Mouse (Mus musculus) mesoderm, embryonic 11.5 days (tissue): ENCODE data around the gene Pcsk6.

Source experiments
- DNase-seq: peaks from one replicate; pipeline ENCODE4 v3.0.0-alpha.2; 2012; ENCODE audit warnings: low read depth, low spot score

Pcsk6 gene

DNA sequence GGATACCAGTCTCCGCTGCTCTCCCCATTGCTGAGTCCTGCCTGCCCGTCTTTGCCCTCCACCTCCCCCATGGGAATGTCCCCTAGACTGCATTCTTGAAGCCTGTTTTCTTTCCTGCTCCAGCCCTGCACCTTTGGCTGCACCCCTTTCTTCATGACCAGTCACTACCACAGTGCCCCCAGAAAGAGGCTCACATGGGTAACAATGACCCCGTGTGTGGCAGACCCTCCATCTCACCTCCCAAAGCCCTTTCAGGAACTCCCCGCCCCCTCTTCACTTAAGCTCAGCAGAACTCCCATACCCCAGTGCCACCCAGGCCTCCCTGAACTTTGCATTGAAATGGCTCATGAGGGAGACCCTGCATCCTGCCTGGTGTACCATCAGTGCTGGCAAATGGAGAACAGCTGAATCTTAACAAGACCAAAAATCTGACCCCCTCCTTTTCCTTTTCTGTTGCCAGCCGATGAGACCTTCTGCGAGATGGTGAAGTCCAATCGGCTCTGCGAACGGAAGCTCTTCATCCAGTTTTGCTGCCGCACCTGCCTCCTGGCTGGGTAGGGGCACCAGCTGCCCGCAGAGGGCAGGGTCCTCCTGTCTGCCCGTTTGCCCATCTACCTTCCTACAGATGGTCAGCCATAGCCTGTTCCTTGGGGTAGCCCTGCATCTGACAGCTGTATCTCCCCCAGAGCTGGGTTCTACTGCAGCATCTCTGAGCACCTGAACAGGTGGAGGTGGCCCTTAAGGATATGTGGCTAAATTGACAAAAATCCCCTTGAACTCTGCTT, 187.1 kb downstream of the Pcsk6 start:
- no peak for DNase-seq

DNA sequence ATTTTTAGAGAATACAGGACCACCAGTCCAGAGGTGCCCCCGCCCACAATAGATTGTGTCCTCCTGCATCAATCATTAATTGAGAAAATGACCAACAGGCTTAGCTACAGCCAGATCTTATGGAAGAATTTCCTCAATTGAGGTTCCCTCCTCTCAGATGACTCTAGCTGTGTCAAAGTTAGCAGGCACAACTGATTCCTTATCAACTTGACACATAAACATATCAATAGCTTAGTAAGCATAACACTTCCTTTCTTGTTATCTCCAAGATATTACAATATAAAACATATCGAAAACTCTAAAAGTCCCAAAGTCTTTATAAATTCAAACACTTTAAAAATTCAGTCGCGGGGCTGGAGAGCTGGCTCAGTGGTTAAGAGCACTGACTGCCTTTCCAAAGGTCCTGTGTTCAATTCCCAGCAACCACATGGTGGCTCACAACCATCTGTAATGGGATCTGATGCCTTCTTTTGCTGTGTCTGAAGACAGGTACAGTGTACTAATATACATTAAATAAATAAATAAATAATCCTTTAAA, 192.5 kb downstream of the Pcsk6 start:
- DNase-seq, result no peak

DNA sequence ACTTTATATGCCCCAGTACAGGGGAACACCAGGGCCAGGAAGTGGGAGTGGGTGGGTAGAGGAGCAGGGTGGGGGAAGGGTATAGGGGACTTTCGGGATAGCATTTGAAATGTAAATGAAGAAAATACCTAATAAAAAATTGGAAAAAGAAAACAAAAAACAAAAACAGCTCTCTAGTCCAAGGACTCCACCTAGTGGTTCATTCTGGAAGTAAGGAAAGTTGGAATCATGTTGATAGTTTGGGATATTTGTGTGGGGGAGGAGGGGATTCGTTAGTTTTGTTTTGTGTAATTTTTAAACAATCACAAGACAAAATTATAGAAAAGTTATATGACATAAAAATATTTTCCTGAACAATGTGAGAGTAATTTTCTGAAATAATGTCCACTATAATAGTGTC, 193.8 kb downstream of the Pcsk6 start:
- DNase-seq, result peak; percentile 50

DNA sequence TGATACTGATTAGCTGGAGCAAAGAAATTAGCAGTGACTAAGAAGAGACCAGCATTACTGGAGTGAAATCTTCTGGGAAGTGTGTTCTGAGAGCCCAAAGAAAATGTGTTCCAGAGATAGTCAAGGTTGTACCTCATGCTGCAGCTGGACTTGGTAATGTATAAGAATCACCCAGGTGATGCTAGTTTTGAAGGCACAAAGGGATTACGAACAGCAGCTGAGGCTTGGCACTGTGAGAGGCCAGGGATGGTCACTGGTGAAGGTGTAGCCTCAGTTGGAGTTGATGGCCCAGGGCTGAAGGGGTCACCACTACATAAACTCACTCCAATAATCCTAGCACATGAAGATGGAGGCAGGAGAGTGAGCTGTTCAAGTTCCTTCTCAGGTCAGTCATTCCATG, 197.2 kb downstream of the Pcsk6 start, which contains the start of gene Snrpa1:
Gene Snrpa1, plus strand, starts transcription at position 301 of the 400 bp plus-strand sequence.
- DNase-seq, result no peak

DNA sequence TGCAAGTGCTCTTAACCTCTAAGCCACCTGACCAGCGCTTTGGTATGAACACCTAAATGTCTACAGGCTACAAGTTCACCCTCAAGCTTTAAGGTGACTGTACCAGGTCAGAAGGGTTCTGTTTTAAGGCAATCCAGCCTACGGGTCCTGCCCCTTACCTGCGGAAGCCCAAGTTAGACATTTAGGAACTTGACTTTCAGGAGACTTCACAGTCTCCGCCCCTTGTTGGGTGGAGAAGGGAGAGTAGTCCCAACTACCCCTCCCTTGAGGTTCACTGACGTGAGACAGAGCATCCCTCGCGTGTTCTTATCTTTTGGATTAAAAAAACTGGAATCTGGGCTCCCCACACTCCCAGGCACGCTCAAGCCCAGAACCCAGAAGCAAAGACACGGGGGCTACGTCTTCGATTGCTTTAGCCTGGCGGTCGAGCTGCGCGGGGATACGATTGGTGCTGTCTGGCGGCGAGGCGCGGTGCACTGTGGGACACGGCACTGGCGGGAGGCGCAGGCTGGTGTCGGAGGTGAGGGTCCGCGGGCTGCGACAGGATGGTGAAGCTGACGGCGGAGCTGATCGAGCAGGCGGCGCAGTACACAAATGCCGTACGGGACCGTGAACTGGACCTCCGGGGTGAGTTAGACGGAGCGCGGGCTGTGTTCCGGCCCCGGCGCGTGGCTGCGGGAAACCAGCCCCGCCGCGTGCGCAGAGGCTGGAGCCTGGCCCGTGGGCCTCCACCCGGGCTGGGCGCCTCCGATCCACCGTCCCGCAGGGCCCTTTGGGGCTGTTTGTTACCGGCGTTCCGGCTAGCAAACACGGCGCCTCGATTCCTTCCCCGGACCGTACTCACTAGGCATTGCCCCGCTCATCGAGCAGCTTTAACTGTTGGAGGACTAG, 198.8 kb downstream of the Pcsk6 start:
- peak; percentile 89 for DNase-seq

DNA sequence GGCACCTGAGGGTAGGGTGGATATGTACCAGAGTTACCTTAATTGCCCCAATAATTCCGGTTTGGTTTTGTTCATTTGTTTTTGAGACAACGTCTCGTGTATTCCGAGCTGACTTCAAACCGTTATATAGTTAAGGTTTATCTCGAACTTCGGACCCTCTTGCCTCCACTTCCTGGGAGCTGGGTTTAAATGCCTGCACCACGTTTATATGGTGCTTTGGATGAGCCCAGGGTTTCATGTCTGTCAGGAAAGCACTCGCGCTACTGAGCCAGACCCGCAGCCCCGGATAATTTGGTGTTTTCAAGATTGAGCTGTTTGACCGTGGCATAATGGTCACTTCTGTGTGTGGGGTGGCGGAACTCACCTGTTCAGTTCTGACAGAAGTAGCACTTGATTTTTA, 199.5 kb downstream of the Pcsk6 start:
- no peak for DNase-seq

DNA sequence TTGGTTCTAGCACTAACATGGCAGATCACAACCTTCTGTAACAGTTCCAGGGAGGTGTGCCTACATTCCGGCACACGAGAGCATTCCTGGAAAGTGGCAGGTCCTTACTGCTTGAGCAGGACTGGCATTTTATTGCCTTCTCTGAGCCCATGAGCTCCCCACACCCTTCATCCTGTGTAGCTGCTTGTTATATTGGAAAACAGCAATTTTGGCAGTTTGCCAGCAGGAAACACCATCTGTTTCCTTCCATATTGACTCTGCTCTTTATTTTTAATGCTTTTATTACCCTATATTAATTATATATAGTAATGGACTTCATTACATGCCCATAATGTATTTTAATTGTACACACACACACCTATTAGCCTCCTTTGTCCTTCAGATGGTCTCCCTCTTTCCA, 214.9 kb downstream of the Pcsk6 start:
- no peak for DNase-seq

DNA sequence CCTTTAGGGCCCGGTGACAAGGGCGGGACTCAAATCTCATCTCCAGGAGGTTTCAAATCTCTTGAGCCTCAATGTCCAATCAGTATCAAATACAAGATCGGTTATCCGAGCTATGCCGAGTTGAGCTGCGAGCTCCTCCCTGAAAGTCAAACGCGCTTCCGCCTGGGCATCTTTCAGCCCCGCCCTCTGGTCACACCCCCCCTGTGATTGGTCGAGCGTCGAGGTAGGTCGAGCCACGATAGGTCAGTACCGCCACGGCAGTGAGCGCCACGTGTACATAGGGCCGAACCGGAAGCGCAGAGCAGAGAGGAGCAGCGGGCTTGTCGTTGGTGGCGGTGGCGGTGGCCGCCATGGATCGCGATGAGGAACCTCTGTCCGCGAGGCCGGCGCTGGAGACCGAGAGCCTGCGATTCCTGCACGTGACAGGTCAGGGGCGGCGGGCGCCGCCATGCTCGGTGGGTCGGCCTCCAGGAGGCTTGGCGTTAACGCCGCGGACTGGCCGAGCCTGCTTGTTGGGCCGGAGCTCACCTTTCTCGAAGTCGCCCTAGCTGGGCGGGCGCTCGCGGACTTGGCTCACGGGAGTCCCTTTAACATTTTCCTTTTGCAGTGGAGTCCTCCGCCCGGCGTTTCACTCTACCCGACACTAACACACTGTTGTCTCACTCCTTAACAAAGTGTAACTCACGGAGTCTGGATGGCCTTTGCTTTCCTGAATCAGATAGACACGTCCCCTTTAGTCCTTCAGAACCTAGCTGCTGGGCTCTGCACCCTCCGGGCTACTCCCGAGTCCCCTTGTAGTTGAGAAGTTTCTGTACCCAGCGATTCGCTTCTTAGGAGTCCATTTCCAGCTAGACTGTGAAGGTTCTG, 218.1 kb downstream of the Pcsk6 start, which contains the start of gene Selenos:
Gene Selenos, plus strand, starts transcription at position 286 of the 867 bp plus-strand sequence.
- DNase-seq, result peak; percentile 99

DNA sequence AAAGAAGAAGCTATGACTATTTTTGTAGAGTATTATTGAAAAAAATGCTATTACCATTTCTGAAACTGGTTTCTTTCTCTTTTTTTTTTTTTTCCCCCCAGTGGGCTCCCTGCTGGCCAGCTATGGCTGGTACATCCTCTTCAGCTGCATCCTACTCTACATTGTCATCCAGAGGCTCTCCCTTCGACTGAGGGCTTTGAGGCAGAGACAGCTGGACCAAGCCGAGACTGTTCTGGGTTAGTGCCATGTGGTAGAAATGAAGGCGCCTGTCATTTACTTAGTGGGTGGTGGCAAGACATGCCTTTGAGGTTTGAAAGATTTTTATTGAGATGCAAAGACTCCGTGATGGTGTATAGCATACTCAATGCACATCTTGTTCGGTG, 218.7 kb downstream of the Pcsk6 start:
- DNase-seq, result no peak

DNA sequence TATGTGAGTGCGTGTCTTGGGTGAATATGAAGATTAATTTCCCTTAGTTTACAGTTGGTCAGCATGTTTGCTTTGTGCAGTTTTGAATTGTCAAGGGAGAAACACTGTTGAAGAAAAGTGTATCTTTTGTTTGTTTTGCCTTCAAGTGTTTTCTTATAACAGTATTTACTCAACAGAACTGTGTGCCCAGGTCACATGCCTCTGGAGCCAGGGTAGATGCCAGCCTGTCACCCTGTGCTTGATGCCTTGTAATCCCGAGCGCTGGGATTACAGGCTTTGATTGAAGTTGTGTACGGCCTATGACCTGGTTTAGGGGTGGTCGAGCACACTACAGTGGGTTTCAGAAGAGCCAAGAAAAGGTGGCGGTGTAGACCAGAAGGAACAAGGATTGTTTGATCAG, 222.2 kb downstream of the Pcsk6 start:
- DNase-seq, result no peak

DNA sequence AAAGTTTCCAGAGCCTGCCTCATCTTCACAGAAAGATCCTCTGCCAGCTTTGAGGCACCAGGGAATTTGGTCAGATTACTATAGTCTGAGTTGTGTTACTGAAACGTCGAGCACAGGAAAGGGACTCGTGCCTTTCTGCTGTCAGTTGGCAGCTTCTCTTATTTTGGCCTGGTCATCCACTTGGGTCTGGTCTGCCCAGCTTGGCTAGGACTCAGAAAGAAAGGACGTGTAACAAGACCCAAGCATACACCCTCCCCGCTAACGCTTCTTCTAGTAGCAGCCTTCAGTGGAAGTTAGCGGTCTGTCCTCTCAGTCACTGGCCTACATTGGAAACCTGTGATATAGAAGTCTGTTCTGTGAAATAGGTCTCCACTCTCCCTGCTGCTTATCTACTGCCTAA, 223.0 kb downstream of the Pcsk6 start:
- no peak for DNase-seq

DNA sequence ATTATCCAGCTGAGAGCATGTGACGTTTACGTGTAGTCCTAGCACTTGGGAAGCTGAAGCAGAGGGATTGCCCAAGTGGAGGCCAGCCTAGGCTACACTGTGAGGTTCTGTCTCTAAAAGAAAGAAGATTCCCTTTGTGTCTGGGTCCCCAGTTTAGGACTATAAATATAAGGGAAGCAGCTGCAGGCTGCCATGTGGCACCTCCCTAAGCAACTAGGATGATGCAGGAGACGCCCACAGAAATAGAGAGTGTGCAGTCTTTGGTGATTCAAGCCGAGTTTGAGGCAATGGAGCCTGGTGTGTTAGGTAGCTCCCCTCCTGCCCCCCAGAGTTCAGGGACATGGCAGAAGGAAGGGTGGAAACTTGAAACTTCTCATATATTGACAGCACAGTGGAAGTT, 226.1 kb downstream of the Pcsk6 start:
- DNase-seq, result no peak

DNA sequence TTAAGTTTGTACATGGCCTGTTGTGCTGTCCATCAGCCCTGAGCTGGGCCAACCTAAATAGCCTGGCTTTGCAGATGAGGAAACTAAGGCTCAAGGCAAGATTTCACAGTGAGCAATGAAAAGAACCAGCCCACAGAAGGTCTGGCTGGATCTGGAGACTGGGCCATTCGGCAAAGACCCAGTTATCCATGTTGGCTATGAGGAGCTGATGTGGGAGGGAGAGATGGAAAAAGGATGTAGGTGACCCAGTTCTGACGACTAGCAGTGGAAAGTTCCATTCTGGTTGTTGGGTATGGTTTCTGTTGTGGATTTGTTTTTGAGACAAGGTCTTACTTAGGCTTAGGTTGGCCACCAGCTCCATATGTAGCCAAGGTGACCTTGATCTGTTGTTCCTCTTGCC, 226.5 kb downstream of the Pcsk6 start:
- no peak for DNase-seq

DNA sequence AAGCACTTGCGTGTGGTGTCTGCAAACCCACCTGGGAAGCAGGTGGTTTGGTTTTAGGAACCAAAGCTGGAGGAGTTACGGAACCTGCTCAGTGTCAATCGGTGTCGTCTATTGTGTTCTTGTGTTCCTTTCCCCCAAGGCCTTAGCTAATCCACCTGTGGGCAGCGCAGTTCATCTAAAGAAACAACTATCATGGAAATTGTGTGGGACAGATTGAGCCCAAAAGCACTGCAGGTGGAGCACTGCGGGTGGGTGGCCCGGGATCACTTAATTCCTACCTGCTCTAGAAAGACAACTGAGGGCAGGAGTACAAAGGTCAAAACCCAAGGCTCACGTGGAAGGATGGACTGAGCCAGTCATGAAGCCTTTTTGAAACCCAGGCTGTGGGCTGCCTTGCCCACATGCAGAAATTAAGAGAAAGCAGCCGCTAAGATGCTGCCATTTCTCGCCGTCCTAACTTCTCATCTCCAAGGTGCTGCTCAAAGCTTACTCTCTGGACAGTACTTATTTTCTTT, 229.2 kb downstream of the Pcsk6 start:
- no peak for DNase-seq

DNA sequence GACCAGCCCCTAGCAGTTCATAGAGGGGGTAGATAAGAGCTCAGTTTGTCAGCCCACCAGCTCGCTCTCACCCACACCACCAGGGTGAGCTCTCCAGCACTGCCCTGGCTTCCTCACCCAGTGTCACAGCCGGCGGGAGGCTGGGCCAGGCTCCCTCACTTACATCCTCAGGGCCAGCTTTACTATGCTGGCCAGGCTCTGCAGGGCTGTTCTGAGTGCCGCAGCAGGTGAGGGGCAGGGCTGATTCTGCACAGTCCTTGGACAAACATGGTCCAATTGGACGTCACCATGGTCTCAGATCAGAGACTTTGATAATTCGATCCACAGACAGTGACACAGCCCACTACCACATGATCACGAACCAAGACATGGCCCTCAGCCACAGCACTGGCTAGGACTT, 230.0 kb downstream of the Pcsk6 start:
- no peak for DNase-seq

DNA sequence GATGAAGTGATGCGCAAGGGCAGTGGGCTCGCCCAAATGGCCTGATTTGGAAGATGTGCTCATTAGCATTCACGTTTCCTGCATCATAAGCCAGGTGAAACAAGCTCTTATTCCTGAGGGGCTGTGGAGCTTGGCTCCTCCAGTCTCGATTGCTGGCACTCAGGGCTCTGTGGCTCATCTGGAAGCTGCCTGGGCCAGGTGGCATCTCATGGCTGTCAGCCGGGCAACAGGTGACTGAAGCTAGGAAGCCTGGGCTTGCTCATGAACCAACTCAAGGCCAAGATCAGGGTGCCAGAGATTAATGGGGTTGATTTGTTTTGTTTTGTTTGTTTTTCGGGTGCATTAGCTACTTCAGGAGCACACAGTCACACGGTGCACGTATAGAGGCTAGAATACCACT, 231.1 kb downstream of the Pcsk6 start:
- no peak for DNase-seq

DNA sequence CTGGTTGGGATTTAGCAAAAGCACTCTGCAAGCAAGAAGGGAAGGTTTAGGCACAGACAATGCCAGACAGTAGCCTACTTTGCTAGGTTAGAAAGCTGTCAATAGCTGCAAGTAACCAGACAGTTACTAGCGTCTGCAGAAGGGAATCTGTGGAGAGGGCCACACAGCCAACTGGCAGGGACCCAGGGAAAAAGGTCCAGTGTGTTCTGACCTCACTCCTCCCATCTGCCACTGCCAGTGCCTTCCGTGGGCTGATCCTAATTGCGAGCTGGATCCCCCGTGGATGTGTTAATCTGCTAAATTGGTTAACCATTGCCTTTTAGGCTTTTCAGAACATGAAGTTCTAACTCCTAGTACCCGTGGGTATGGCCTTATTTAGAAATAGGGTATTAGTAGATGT, 232.6 kb downstream of the Pcsk6 start:
- no peak for DNase-seq

DNA sequence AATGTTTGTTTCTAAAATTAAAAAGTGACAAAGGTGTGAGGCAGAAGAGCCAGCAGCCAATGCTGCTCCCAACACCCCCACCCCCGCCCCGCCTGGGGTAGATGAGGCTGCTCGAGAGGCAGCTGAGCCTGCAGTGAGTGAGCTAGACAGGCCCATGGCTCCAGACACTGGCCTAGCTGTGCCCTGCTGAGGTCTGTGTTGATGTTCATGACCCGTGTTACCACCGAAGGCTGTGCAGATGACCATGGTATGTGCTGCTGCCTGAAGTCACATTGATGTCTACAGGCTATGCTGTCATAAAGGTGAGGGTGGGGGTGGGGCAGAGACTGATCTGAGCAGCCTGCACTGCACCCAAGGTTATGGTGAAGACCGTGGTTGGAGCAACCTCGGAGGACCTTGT, 237.3 kb downstream of the Pcsk6 start:
- no peak for DNase-seq
